Mouse (Mus musculus) myocyte (in vitro differentiated cells): ENCODE results near the gene Gosr1. TPM values are rescaled to one million over a fixed set of nuclear protein-coding genes. Genes with fewer than 3 reads are reported as not detected.

Experiments used
- H3K27me3 ChIP-seq: one replicate; pipeline ENCODE4 v1.6.1; 2011; ENCODE audit not compliant: control insufficient read depth, insufficient read depth, insufficient read length
- H3K36me3 ChIP-seq: one replicate; pipeline ENCODE4 v1.6.1; 2011; ENCODE audit not compliant: control insufficient read depth, insufficient read depth
- H3K4me2 ChIP-seq: one replicate; pipeline ENCODE4 v1.6.1; 2011; ENCODE audit warnings: low read depth, control low read depth
- H3K4me3 ChIP-seq: one replicate; pipeline ENCODE4 v1.5.1; 2011; ENCODE audit warnings: mild to moderate bottlenecking, control low read depth, moderate library complexity
- H3K79me2 ChIP-seq: one replicate; pipeline ENCODE4 v1.6.1; 2011; ENCODE audit not compliant: control insufficient read depth, insufficient read depth
- H3ac ChIP-seq: one replicate; pipeline ENCODE4 v1.6.1; 2011; ENCODE audit not compliant: control insufficient read depth, insufficient read length
- CEBPB ChIP-seq: IDR thresholded peaks from 2 replicates; pipeline ENCODE4 v1.6.1; 2011; ENCODE audit warnings: mild to moderate bottlenecking, moderate library complexity; ENCODE audit not compliant: poor library complexity, insufficient read depth, severe bottlenecking
- E2F4 ChIP-seq: IDR thresholded peaks from one replicate; pipeline ENCODE4 v1.6.1; 2011; ENCODE audit warnings: mild to moderate bottlenecking, control low read depth, moderate library complexity; ENCODE audit not compliant: insufficient read depth
- MAX ChIP-seq: IDR thresholded peaks from one replicate; pipeline ENCODE4 v1.6.1; 2011; ENCODE audit warnings: low read depth, mild to moderate bottlenecking, control low read depth
- MYOD1 ChIP-seq, 3 experiments: IDR thresholded peaks; one replicate each; pipeline ENCODE4 v1.6.1; 2011; ENCODE audit warnings: control low read depth in 2 of 3, low read depth in 2 of 3, mild to moderate bottlenecking in 2 of 3, moderate library complexity in 1 of 3; ENCODE audit not compliant: insufficient read length in 2 of 3, control insufficient read depth in 1 of 3
- MYOG ChIP-seq, 3 experiments: IDR thresholded peaks; one replicate each; pipeline ENCODE4 v1.6.1; 2011; ENCODE audit warnings: control low read depth in 2 of 3, low read depth in 2 of 3, mild to moderate bottlenecking in 2 of 3; ENCODE audit not compliant: insufficient read length in 2 of 3, control insufficient read depth in 1 of 3, insufficient read depth in 1 of 3
- POLR2A ChIP-seq: IDR thresholded peaks from one replicate; pipeline ENCODE4 v1.6.1; 2011; ENCODE audit warnings: low read depth, mild to moderate bottlenecking, control low read depth, moderate library complexity; ENCODE audit not compliant: insufficient read length
- POLR2AphosphoS2 ChIP-seq: IDR thresholded peaks from one replicate; pipeline ENCODE4 v1.6.1; 2011; ENCODE audit warnings: low read depth, control low read depth; ENCODE audit not compliant: insufficient read length
- REST ChIP-seq: IDR thresholded peaks from one replicate; pipeline ENCODE4 v1.6.1; 2011; ENCODE audit warnings: mild to moderate bottlenecking, control low read depth, moderate library complexity; ENCODE audit not compliant: insufficient read depth, insufficient read length
- SRF ChIP-seq: IDR thresholded peaks from one replicate; pipeline ENCODE4 v1.6.1; 2011; ENCODE audit warnings: low read depth; ENCODE audit not compliant: control insufficient read depth, insufficient read length
- TCF12 ChIP-seq: IDR thresholded peaks from one replicate; pipeline ENCODE4 v1.6.1; 2011; ENCODE audit warnings: mild to moderate bottlenecking, control low read depth; ENCODE audit not compliant: poor library complexity, insufficient read depth, severe bottlenecking
- TCF3 ChIP-seq: IDR thresholded peaks from one replicate; pipeline ENCODE4 v1.6.1; 2011; ENCODE audit warnings: low read depth, control low read depth; ENCODE audit not compliant: insufficient read length
- USF1 ChIP-seq: IDR thresholded peaks from one replicate; pipeline ENCODE4 v1.6.1; 2011; ENCODE audit warnings: low read depth, mild to moderate bottlenecking, control low read depth, moderate library complexity
- polyA plus RNA-seq: library from polyadenylated mRNA; unstranded; fragments of >200 nt; fragmentation: generic; extraction: Trizol; gene quantifications from one replicate; pipeline ENCODE4 v1.2.1, GENCODE M21; 2012; ENCODE audit warnings: missing spikeins

Gene Gosr1
- polyA plus RNA-seq: 16.5 TPM

- peak within 1 kb of the TSS; percentile 75 for H3K4me2 ChIP-seq
- no peaks in the 10 kb centered on the region for H3K27me3 ChIP-seq
- TF ChIP-seq TCF12 (no peak), TCF3 (no peak), CEBPB (0 out of 2 replicates have a peak, but pooled peaks have one; percentile 45), SRF (no peak), MYOG (IDR thresholded peaks at IDR 0.05; ENCODE audit: control insufficient read depth in 1 of 3, insufficient read depth in 1 of 3, insufficient read length in 2 of 3, low read depth in 2 of 3) (peak in 1 of 3 experiments; percentile 12), MYOD1 (IDR thresholded peaks at IDR 0.05; ENCODE audit: control insufficient read depth in 1 of 3, insufficient read length in 2 of 3, low read depth in 2 of 3) (peak in 1 of 3 experiments; percentile 17), USF1 (no peak), POLR2A (peak; percentile 69), POLR2AphosphoS2 (peak; percentile 86), MAX (peak; percentile 50)
- H3K79me2 ChIP-seq: peaks cover 28% of the 10 kb centered on the region
- H3K36me3 ChIP-seq: peaks cover 11% of the 10 kb centered on the region
- H3K4me3 ChIP-seq: peak within 1 kb of the TSS; percentile 71
- peak within 1 kb of the TSS; percentile 19 for H3ac ChIP-seq
These were observed at the start of gene Gosr1 for GRCm38 (mm10) chr11:76763053-76763740. TSS of gene Gosr1 (minus strand) at chr11:76763579.

GRCm38 (mm10) chr11:76810706-76811495 is 47.5 kb upstream of the Gosr1 start:
- Histone ChIP-seq H3K36me3 (peaks cover 36% of the 10 kb centered on the region), H3ac (no peak overlapping the region)

GRCm38 (mm10) chr11:76809450-76809849 is 46.1 kb upstream of the Gosr1 start:
- peaks cover 41% of the 10 kb centered on the region for H3K36me3 ChIP-seq
- H3K4me3 ChIP-seq: no peak overlapping the region
- H3ac ChIP-seq: no peak overlapping the region
- TF ChIP-seq USF1 (no peak), MYOD1 (IDR thresholded peaks at IDR 0.05; ENCODE audit: control insufficient read depth in 1 of 3, insufficient read length in 2 of 3, low read depth in 2 of 3) (no peak), E2F4 (no peak), CEBPB (no peak), POLR2AphosphoS2 (no peak), MAX (no peak), REST (no peak), SRF (no peak)
- H3K4me2 ChIP-seq: no peak overlapping the region
- H3K27me3 ChIP-seq: no peaks in the 10 kb centered on the region
- no peaks in the 10 kb centered on the region for H3K79me2 ChIP-seq

More at GRCm38 (mm10) chr11:76810706-76811495, 47.5 kb upstream of the Gosr1 start:
- no peaks in the 10 kb centered on the region for H3K79me2 ChIP-seq
- H3K4me2 ChIP-seq: no peak overlapping the region
- no peak for TF ChIP-seq TCF3
- no peak for TF ChIP-seq CEBPB
- no peak for TF ChIP-seq USF1
- TF ChIP-seq SRF: no peak
- no peak for TF ChIP-seq POLR2AphosphoS2
- TF ChIP-seq MYOD1 (IDR thresholded peaks at IDR 0.05; ENCODE audit: control insufficient read depth in 1 of 3, insufficient read length in 2 of 3, low read depth in 2 of 3): no peak
- H3K4me3 ChIP-seq: no peak overlapping the region
- no peaks in the 10 kb centered on the region for H3K27me3 ChIP-seq

GRCm38 (mm10) chr11:76808550-76808949 is 45.2 kb upstream of the Gosr1 start:
- H3K4me2 ChIP-seq: no peak overlapping the region
- H3K4me3 ChIP-seq: no peak overlapping the region
- TF ChIP-seq POLR2AphosphoS2: no peak
- TF ChIP-seq TCF12: no peak
- no peak for TF ChIP-seq SRF
- TF ChIP-seq MYOD1 (IDR thresholded peaks at IDR 0.05; ENCODE audit: control insufficient read depth in 1 of 3, insufficient read length in 2 of 3, low read depth in 2 of 3): no peak
- no peak for TF ChIP-seq USF1
- no peak for TF ChIP-seq POLR2A
- TF ChIP-seq REST: no peak
- no peak for TF ChIP-seq MYOG (IDR thresholded peaks at IDR 0.05; ENCODE audit: control insufficient read depth in 1 of 3, insufficient read depth in 1 of 3, insufficient read length in 2 of 3, low read depth in 2 of 3)
- TF ChIP-seq TCF3: no peak
- no peak for TF ChIP-seq CEBPB
- TF ChIP-seq E2F4: no peak
- no peak for TF ChIP-seq MAX
- no peaks in the 10 kb centered on the region for H3K27me3 ChIP-seq
- H3K36me3 ChIP-seq: peaks cover 47% of the 10 kb centered on the region
- no peaks in the 10 kb centered on the region for H3K79me2 ChIP-seq
- no peak overlapping the region for H3ac ChIP-seq
